Mouse (Mus musculus): ENCODE data around the gene Cd36.

Gene Cd36

DNA sequence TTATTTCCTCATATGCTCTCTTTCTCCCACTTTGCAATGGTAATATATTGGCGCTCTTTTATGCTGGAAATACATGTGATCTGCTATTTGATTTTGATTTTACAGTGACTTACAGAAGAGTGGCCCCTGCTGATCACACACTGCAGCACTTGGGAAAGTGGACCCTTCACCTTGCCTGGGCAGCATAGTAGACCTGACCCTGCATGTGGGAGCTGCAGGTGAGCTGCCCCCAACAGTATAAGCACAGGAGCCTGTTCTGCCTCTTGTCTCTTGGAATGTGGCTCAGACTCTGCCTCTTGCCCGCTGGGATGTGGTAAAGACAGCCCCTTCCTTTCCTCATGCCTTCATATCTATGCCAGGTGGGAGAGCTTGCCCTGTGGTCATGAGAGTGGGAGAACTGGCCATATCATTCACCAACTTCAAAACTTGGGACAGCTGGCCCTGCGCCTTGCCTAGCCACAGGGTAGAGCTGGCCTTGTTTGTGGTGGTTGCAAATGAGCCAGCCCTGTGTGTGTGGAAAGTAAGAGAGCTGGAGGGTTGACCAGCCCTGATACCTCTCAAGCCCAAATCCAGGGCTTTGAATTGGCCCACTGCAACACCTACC is 81.7 kb downstream of the Cd36 start:
- no peak for DNase-seq (ENCODE audit: low spot score in 2 of 2)

DNA sequence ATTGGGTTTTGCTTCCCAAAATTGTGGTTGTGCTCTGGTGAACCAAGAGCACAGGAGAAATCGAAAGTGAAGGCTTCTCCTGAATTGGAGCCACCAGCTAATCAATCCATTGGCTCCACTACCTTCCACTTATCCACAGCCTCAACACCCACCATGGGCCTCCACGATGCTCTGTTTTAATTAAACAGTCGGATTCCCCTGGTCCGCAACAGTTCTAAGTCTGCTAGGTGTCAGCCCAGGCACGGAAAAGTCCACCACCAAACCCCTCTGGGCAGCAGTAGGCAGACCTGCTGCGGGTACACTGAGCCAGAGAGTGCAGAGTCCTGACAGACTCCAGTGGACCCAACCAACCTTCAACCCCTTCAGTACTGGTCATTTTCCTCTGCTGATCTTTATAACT is 112.0 kb downstream of the Cd36 start:
- DNase-seq (ENCODE audit: low spot score in 2 of 2) = peak in 1 of 2 experiments; percentile 17

- no peak for DNase-seq (ENCODE audit: low spot score in 2 of 2)
Observed at GRCm38 (mm10) chr5:17770328-17770727, 118.3 kb downstream of the Cd36 start.

- DNase-seq (ENCODE audit: low spot score in 2 of 2) = no peak
Observed at GRCm38 (mm10) chr5:17766006-17766677, 122.5 kb downstream of the Cd36 start.

- no peak for DNase-seq (ENCODE audit: low spot score in 2 of 2)
Observed at GRCm38 (mm10) chr5:17753471-17754005, 135.1 kb downstream of the Cd36 start.

DNA sequence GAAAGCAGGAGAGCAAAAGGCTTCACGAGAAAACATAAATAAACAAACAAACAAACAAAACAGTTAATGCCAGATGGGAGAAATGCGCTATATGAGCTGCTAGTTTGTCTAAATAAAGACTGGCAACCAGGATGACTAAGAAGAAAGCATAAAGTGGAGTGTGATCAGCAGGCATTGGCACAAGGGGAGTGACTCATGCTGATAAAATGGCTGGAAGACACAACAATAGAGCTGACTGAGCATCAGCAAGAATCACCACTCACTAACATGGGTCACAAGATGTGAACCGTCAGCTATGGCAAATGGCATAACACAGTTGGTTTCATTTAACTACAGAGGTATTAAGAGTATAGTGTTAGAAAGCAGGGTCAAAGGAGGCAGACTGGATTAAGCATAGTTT is 140.3 kb downstream of the Cd36 start:
- no peak for DNase-seq (ENCODE audit: low spot score in 2 of 2)

- DNase-seq (ENCODE audit: low spot score in 2 of 2) = no peak
Observed at GRCm38 (mm10) chr5:17747143-17747542, 141.5 kb downstream of the Cd36 start.

DNA sequence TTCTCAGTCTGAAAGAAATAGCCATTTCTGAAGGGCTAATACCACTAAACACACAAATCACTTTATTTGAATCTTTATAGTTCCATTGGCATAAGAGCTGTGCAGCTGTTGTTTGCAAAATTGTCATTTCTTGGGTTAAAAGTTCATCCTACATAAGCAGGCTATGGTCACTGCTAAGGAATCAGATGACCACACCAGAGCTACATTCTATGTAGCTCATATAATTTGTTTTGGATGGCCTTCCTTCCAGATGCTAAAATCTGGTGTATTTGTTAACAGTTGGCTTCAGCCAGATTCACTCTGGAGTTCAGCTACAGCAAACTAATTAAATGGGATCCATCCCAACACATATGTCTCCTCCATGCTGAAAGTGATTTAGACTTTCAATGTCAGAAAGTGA is 142.1 kb downstream of the Cd36 start:
- DNase-seq (ENCODE audit: low spot score in 2 of 2) = no peak

DNA sequence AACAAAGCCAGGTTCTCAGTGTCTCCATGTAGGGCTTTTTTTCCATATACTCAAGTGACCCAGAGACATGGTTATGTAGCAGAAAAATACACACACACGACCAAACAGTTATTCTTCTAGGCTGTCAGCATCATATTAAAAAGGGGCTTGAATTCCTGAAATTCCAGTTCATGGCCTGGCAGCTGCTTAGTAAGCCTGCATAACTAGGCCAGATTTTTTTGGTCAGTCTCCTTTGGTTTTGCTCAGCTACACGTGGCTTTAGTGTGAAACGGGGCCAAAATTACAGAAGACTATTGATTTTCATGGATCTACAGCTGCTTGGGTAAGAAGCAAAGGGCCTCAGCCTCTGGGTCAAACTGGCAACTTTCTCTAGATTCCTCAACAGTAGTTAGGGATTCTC is 148.8 kb downstream of the Cd36 start:
- DNase-seq (ENCODE audit: low spot score in 2 of 2) = no peak
